Mouse (Mus musculus) liver, embryonic 11.5 days (tissue): ENCODE results near the gene Lrmp. TPM values are rescaled to one million over a fixed set of nuclear protein-coding genes. Genes with fewer than 3 reads are reported as not detected.
"Not testable (repeated sequence)": the region's sequence is repeated elsewhere in the genome, so short reads cannot be mapped to it uniquely, and the experiment has no call there.

ENCODE experiments used
- ATAC-seq: fragments of 200-750 bp; cut with Nextera tagmentation; replicated peaks from 2 replicates; pipeline ENCODE4 v1.8.0; 2017; ENCODE audit warnings: moderate number of reproducible peaks, mild to moderate bottlenecking, moderate TSS enrichment, moderate library complexity; ENCODE audit not compliant: low FRiP score
- DNase-seq: peaks from one replicate; pipeline ENCODE4 v3.0.0-alpha.2; 2017; ENCODE audit warnings: low spot score
- H3K27ac ChIP-seq: fragments of 300-500 bp; sonication (generic); 2 replicates; pipeline ENCODE4 v1.5.1; 2014; ENCODE audit warnings: mild to moderate bottlenecking, low read depth, low read length, control low read depth
- H3K27me3 ChIP-seq: fragments of 300-500 bp; sonication (generic); replicated peaks from 2 replicates; pipeline ENCODE4 v1.6.1; 2014; ENCODE audit warnings: low read length, mixed read lengths; ENCODE audit not compliant: control insufficient read depth, insufficient read depth
- H3K36me3 ChIP-seq: fragments of 300-500 bp; sonication (generic); 2 replicates; pipeline ENCODE4 v1.6.1; 2014; ENCODE audit warnings: mild to moderate bottlenecking, low read length, moderate library complexity, mixed read lengths; ENCODE audit not compliant: control insufficient read depth, insufficient read depth
- H3K4me1 ChIP-seq: fragments of 300-500 bp; sonication (generic); replicated peaks from 2 replicates; pipeline ENCODE4 v1.6.1; 2014; ENCODE audit warnings: low read length, mixed read lengths; ENCODE audit not compliant: control insufficient read depth, insufficient read depth
- H3K4me2 ChIP-seq: fragments of 300-500 bp; sonication (generic); 2 replicates; pipeline ENCODE4 v1.6.1; 2014; ENCODE audit warnings: mild to moderate bottlenecking, control low read depth, moderate library complexity
- H3K4me3 ChIP-seq: fragments of 300-500 bp; sonication (generic); 2 replicates; pipeline ENCODE4 v1.5.1; 2014; ENCODE audit warnings: low read depth, low read length, control low read depth
- H3K9ac ChIP-seq: fragments of 300-500 bp; sonication (generic); 2 replicates; pipeline ENCODE4 v1.6.1; 2014; ENCODE audit warnings: low read depth, low read length, control low read depth
- H3K9me3 ChIP-seq: fragments of 300-500 bp; sonication (generic); 2 replicates; pipeline ENCODE4 v1.6.1; 2016; ENCODE audit warnings: low read length, inconsistent platforms, mixed read lengths; ENCODE audit not compliant: control insufficient read depth
- WGBS: fragments of 180-500 bp; shearing (Covaris S2); extraction: QIAGEN DNeasy Blood & Tissue Kit; methylation state at CpG from one replicate; pipeline ENCODE4 v1.1.7; 2014; 5-methylcytosine and 5-hydroxymethylcytosine counted together
- polyA plus RNA-seq: library from polyadenylated mRNA; unstranded; fragments of >200 nt; fragmentation: Nextera tagmentation; extraction: Ambion mirVana; gene quantifications from 2 replicates; pipeline ENCODE4 v1.2.1, GENCODE M21; 2014

Gene Lrmp
- polyA plus RNA-seq, 1 experiment from 2014 or later: 28.8 TPM

- peaks cover 45% of the 10 kb centered on the region for H3K4me1 ChIP-seq
- DNase-seq: no peak
- H3K36me3 ChIP-seq: no peaks in the 10 kb centered on the region
These were observed 9.2 kb downstream of the Lrmp start for GRCm38 (mm10) chr6:145124621-145125020.

GRCm38 (mm10) chr6:145125591-145126113 is 10.2 kb downstream of the Lrmp start:
- Histone ChIP-seq H3K9ac (no peak overlapping the region), H3K4me3 (no peak overlapping the region), H3K36me3 (no peaks in the 10 kb centered on the region), H3K27ac (no peak overlapping the region), H3K4me2 (no peak overlapping the region), H3K27me3 (no peaks in the 10 kb centered on the region), H3K4me1 (peaks cover 39% of the 10 kb centered on the region), H3K9me3 (no peaks in the 10 kb centered on the region; the same call in 1 of the 2 replicates)
- no peak for DNase-seq
- no peak for ATAC-seq
- 46% methylated on average over 7 of the region's 7 CpGs for WGBS

More at GRCm38 (mm10) chr6:145124621-145125020, 9.2 kb downstream of the Lrmp start:
- ATAC-seq: peak; percentile 74
- Histone ChIP-seq H3K27me3 (no peaks in the 10 kb centered on the region), H3K9me3 (no peaks in the 10 kb centered on the region; the same call in 1 of the 2 replicates), H3K4me3 (no peak overlapping the region), H3K9ac (no peak overlapping the region), H3K27ac (0 out of 2 replicates have a peak overlapping the region, but pooled peaks have one; percentile 2), H3K4me2 (no peak overlapping the region; the same call in 1 of the 2 replicates)
- WGBS: 30% methylated on average over 1 of the region's 1 CpGs

GRCm38 (mm10) chr6:145127652-145128051 is 12.2 kb downstream of the Lrmp start:
- H3K4me2 ChIP-seq: no peak overlapping the region
- H3K27ac ChIP-seq: no peak overlapping the region
- no peaks in the 10 kb centered on the region for H3K27me3 ChIP-seq
- DNase-seq: no peak
- no peaks in the 10 kb centered on the region; the same call in 1 of the 2 replicates for H3K9me3 ChIP-seq
- no peak overlapping the region for H3K4me3 ChIP-seq
- no peak overlapping the region for H3K9ac ChIP-seq
- no peaks in the 10 kb centered on the region for H3K36me3 ChIP-seq
- peaks cover 24% of the 10 kb centered on the region for H3K4me1 ChIP-seq
- 91% methylated on average over 3 of the region's 3 CpGs for WGBS
- ATAC-seq: no peak

DNA sequence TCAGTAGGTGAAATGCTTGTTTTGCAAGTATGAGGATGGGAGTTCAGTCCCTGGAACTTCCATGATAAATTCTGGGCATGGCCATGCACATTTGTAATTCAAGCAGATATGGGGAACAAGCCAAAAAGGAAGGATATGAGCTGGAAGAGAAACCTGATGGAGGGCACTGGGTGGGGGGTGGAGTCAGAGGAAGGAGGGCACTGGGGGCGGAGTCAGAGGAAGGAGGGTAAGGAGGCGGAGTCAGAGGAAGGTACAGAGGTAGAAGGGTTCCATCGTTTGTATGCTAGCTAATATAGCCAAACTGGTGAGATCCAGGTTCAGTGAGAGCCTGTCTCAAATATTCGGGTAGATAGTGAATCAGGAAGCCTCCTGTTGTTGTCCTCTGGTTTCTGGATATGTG is 14.1 kb downstream of the Lrmp start:
- H3K4me1 ChIP-seq: peaks cover 11% of the 10 kb centered on the region
- H3K9ac ChIP-seq: no peak overlapping the region
- DNase-seq (no peak), ATAC-seq (no peak)
- no peak overlapping the region for H3K4me2 ChIP-seq
- 58% methylated on average over 4 of the region's 4 CpGs for WGBS
- H3K36me3 ChIP-seq: no peaks in the 10 kb centered on the region
- no peak overlapping the region for H3K4me3 ChIP-seq
- no peaks in the 10 kb centered on the region for H3K27me3 ChIP-seq
- H3K9me3 ChIP-seq: no peaks in the 10 kb centered on the region; the same call in 1 of the 2 replicates
- no peak overlapping the region for H3K27ac ChIP-seq

DNA sequence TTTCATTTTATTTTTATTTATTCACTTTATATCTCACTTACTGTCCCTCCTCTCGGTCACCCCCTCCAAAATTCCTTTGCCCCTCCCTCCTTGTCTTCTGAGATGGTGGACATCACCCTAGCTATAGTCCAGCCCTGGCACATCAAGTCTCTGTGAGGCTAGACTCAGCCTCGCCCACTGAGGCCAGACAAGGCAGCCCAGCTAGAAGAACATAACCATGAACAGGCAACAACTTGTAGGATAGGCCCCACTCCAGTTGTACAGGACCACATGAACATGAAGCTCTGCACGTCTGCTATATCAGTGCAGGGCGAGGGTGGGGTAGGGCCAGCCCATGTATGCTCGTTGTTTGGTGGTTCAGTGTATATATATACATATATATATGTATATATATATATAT is 16.5 kb downstream of the Lrmp start:
- Histone ChIP-seq H3K4me2 (no peak overlapping the region), H3K27ac (no peak overlapping the region), H3K9me3 (no peaks in the 10 kb centered on the region; the same call in 1 of the 2 replicates), H3K36me3 (no peaks in the 10 kb centered on the region), H3K4me1 (no peaks in the 10 kb centered on the region), H3K27me3 (no peaks in the 10 kb centered on the region), H3K4me3 (no peak overlapping the region), H3K9ac (no peak overlapping the region)
- ATAC-seq: no peak
- DNase-seq: no peak
- 82% methylated on average over 5 of the region's 5 CpGs for WGBS

DNA sequence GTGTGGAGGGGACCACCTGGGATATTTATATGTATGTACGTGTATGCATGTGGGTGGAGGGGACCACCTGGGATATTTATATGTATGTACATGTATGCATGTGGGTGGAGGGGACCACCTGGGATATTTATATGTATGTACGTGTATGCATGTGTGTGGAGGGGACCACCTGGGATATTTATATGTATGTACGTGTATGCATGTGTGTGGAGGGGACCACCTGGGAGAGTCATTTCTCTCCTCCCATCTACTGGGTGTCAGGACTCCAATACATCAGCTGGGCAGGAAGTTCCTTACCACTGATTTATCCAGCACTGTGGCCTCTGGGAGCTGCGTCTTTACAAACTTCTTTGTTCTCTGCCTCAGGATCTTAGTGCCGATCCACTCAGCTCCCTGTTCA is 17.5 kb downstream of the Lrmp start:
- H3K27ac ChIP-seq, H3K9me3 ChIP-seq, H3K27me3 ChIP-seq, H3K9ac ChIP-seq, DNase-seq, H3K4me2 ChIP-seq, H3K4me3 ChIP-seq, H3K4me1 ChIP-seq, ATAC-seq, H3K36me3 ChIP-seq: not testable (repeated sequence)
- 78% methylated on average over 5 of the region's 5 CpGs for WGBS

- Histone ChIP-seq H3K9ac (no peak overlapping the region), H3K36me3 (no peaks in the 10 kb centered on the region), H3K27ac (no peak overlapping the region), H3K9me3 (no peaks in the 10 kb centered on the region), H3K4me2 (no peak overlapping the region), H3K27me3 (no peaks in the 10 kb centered on the region), H3K4me1 (no peaks in the 10 kb centered on the region), H3K4me3 (no peak overlapping the region)
- ATAC-seq: no peak
- DNase-seq: no peak
- WGBS: 79% methylated on average over 3 of the region's 3 CpGs
These were observed 19.8 kb downstream of the Lrmp start for GRCm38 (mm10) chr6:145135295-145135694.

DNA sequence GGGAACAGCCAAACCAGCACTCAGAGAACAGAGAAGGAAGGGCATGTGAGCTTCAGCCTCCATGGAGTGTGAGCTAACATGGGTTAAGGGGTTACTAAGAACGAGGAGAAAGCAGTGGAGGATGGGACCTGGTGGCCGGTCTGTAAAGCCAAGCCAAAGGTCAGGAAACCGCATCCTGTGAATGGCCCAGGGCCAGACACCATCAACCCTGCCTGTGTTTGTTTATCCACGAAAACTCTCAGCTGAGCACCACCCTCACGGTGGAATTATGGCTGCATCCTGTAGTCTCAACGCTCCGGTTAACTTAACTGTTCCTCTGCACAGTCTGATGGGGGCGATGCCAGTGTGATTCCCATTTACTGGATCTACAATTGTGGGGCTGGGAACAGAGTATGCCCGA is 20.4 kb downstream of the Lrmp start:
- ATAC-seq (no peak), DNase-seq (no peak)
- no peaks in the 10 kb centered on the region for H3K36me3 ChIP-seq
- H3K9me3 ChIP-seq: no peaks in the 10 kb centered on the region
- no peaks in the 10 kb centered on the region for H3K27me3 ChIP-seq
- H3K4me3 ChIP-seq: no peak overlapping the region
- no peak overlapping the region for H3K4me2 ChIP-seq
- no peak overlapping the region for H3K27ac ChIP-seq
- 60% methylated on average over 9 of the region's 9 CpGs for WGBS
- H3K9ac ChIP-seq: no peak overlapping the region
- H3K4me1 ChIP-seq: peaks cover 2% of the 10 kb centered on the region; the same call in 1 of the 2 replicates

DNA sequence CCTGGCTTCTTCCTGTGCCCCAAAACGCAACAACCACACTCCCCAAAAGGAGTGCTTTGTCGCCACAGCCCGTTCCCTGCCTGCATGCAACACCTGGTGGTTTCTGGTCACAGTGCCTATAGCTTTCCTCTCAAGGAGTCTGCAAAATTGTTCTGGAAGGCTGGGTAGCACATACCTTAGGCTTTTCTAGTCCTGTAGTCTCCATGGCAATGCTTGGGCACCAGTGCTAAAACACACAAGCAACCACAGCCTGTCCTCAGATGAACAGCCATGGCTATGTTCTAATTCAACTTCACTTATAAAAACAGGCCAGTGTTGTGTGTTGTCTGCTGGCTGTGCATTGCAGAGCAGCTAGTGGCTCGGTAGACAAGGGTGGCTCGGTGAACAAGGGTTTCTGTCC is 21.4 kb downstream of the Lrmp start:
- Histone ChIP-seq H3K36me3 (no peaks in the 10 kb centered on the region), H3K27ac (no peak overlapping the region), H3K9ac (no peak overlapping the region), H3K4me2 (no peak overlapping the region), H3K27me3 (no peaks in the 10 kb centered on the region), H3K4me3 (no peak overlapping the region), H3K4me1 (peaks cover 3% of the 10 kb centered on the region; the same call in 1 of the 2 replicates), H3K9me3 (no peaks in the 10 kb centered on the region)
- WGBS: 87% methylated on average over 5 of the region's 5 CpGs
- DNase-seq: no peak
- ATAC-seq: no peak
